Mouse (Mus musculus) central nervous system, embryonic 14 days (tissue): Measurements from ENCODE around the gene Fbxw24. TPM values are rescaled to one million over a fixed set of nuclear protein-coding genes. Genes with fewer than 3 reads are reported as not detected.

Experiments used
- polyA plus RNA-seq: library from polyadenylated mRNA; depleted of rRNA; stranded (reverse); fragments of >200 nt; gene quantifications from 2 replicates; pipeline ENCODE4 v1.2.3, GENCODE M21; 2012; rRNA removed

The Fbxw24 gene
- 0.09 and 0.10 TPM in 2 replicates for polyA plus RNA-seq

DNA sequence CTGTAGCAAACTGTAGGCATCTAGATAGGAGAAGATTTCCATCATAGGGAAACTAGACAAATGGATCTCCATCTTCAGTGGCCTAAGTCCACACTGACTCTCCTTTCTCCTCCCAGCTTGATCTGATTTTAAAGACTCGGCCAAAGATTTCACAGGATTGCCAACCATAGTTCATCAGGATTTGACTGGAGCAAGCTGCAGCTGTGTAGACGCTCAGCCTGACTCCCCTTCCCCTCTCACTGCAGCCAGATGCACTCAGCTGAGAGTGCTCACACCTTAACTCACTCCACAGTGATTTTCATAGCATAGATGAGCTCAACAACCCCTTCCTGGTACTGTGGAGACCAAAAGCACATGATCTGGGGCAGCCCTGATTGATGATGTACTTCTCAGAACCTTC is at the start of gene Fbxw24:
TSS of gene Fbxw24 (minus strand) at position 101 of the 400 bp plus-strand sequence.

DNA sequence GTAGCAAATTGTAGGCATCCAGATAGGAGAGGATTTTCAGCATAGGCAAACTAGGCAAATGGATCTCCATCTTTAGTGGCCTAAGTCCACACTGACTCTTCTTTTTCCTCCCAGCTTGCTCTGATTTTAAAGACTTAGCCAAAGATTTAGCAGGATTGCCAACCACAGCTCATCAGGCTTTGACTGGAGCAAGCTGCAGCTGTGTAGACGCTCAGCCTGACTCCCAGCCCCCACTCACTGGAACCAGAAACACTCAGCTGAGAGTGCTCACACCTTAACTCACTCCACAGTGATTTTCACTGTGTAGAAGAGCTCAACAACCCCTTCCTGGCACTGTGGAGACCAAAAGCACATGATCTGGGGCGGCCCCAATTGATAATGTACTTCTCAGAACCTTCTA is 38.7 kb upstream of the Fbxw24 start, which contains the start of gene Fbxw25:
TSS of gene Fbxw25 (minus strand) at position 101 of the 400 bp plus-strand sequence.

DNA sequence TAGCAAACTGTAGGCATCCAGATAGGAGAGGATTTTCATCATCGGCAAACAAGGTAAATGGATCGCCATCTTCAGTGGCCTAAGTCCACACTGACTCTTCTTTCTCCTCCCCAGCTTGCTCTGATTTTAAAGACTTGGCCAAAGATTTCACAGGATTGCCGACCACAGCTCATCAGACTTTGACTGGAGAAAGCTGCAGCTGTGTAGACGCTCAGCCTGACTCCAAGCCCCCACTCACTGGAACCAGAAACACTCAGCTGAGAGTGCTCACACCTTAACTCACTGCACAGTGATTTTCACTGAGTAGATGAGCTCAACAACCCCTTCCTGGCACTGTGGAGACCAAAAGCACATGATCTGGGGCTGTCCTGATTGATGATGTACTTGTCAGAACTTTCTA is 57.7 kb downstream of the Fbxw24 start, which contains the start of gene Fbxw15:
TSS of gene Fbxw15 (minus strand) at position 101 of the 400 bp plus-strand sequence.

Other genes with a start within 250 kb of the Fbxw24 start
- gene Fbxw22, start 221.8 kb downstream of the Fbxw24 start, polyA plus RNA-seq: 0.04 TPM in 1 of 2 replicates, not detected in the other
- gene Fbxw16, start 176.9 kb downstream of the Fbxw24 start, polyA plus RNA-seq: not detected in 2 replicates
- gene Fbxw19, start 130.2 kb downstream of the Fbxw24 start, polyA plus RNA-seq: not detected in 2 replicates
- gene Fbxw15, start 57.8 kb downstream of the Fbxw24 start, polyA plus RNA-seq: 0.27 and 0.28 TPM in 2 replicates
- 0.04 and 0.05 TPM in 2 replicates for gene Fbxw25, start 38.6 kb upstream of the Fbxw24 start, polyA plus RNA-seq
- 0.06 and 0.17 TPM in 2 replicates for gene Fbxw18, start 76.6 kb upstream of the Fbxw24 start, polyA plus RNA-seq
- not detected in 2 replicates for gene Fbxw26, start 120.0 kb upstream of the Fbxw24 start, polyA plus RNA-seq
- 0.14 TPM in 1 of 2 replicates, not detected in the other for gene Fbxw27, start 164.6 kb upstream of the Fbxw24 start, polyA plus RNA-seq
- gene Spink8, start 186.2 kb upstream of the Fbxw24 start, polyA plus RNA-seq: 0.16 TPM in 1 of 2 replicates, not detected in the other
- gene Nme6, start 206.7 kb upstream of the Fbxw24 start, polyA plus RNA-seq: 50.6 and 52.3 TPM in 2 replicates
- 0.54 and 0.88 TPM in 2 replicates for gene Camp, start 223.6 kb upstream of the Fbxw24 start, polyA plus RNA-seq
- gene Cdc25a, start 249.5 kb upstream of the Fbxw24 start, polyA plus RNA-seq: 18.4 and 18.6 TPM in 2 replicates